Mouse (Mus musculus) T-helper 1 cell (primary cell): ENCODE results near the gene Cox8a.

Experiments
- in situ Hi-C: fragments of 300-600 bp; cut with MboI, MseI; formaldehyde crosslinking; loops from one replicate; pipeline ENCODE4 v1.15.1; 2025; ENCODE audit warnings: high pct_unique_total_duplicates

The Cox8a gene

GRCm38 (mm10) chr19:7217162-7217925, at the start of gene Cox8a:
Gene Cox8a, minus strand, starts transcription at chr19:7217616.
- in situ Hi-C loops, result no loop called here

- in situ Hi-C loops, result no loop called here
Observed at GRCm38 (mm10) chr19:7266421-7266831, 49.0 kb upstream of the Cox8a start.

- in situ Hi-C loops, result no loop called here
Observed at GRCm38 (mm10) chr19:7265478-7266191, 48.2 kb upstream of the Cox8a start.

GRCm38 (mm10) chr19:7264766-7265331, 47.4 kb upstream of the Cox8a start:
- in situ Hi-C loops, result no loop called here

- in situ Hi-C loops, result no loop called here
Observed at GRCm38 (mm10) chr19:7264088-7264765, 46.8 kb upstream of the Cox8a start.

- in situ Hi-C loops, result no loop called here
Observed at GRCm38 (mm10) chr19:7262592-7262991, 45.2 kb upstream of the Cox8a start.

- in situ Hi-C loops, result no loop called here
Observed at GRCm38 (mm10) chr19:7261964-7262363, 44.5 kb upstream of the Cox8a start.

- in situ Hi-C loops, result no loop called here
Observed at GRCm38 (mm10) chr19:7261476-7261875, 44.1 kb upstream of the Cox8a start.

GRCm38 (mm10) chr19:7257881-7258280, 40.5 kb upstream of the Cox8a start:
- in situ Hi-C loops, result loop anchor here (10.0 kb wide), 1 partner anchor 1277 kb away; no protein-coding TSS in a partner anchor

GRCm38 (mm10) chr19:7246021-7246420, 28.6 kb upstream of the Cox8a start:
- in situ Hi-C loops, result no loop called here

- in situ Hi-C loops, result no loop called here
Observed at GRCm38 (mm10) chr19:7240782-7241690, 23.6 kb upstream of the Cox8a start, which contains the start of gene Naa40. Gene Naa40, minus strand, starts transcription at chr19:7241183.

GRCm38 (mm10) chr19:7240291-7240690, 22.9 kb upstream of the Cox8a start:
- in situ Hi-C loops, result no loop called here

- in situ Hi-C loops, result no loop called here
Observed at GRCm38 (mm10) chr19:7239574-7239973, 22.2 kb upstream of the Cox8a start.

- in situ Hi-C loops, result no loop called here
Observed at GRCm38 (mm10) chr19:7236742-7237141, 19.3 kb upstream of the Cox8a start.

- in situ Hi-C loops, result no loop called here
Observed at GRCm38 (mm10) chr19:7236011-7236410, 18.6 kb upstream of the Cox8a start.

GRCm38 (mm10) chr19:7235461-7235860, 18.0 kb upstream of the Cox8a start:
- in situ Hi-C loops, result no loop called here

GRCm38 (mm10) chr19:7234537-7235221, 17.3 kb upstream of the Cox8a start:
- in situ Hi-C loops, result no loop called here

- in situ Hi-C loops, result loop anchor here (10.0 kb wide), 1 partner anchor 1688 kb away; no protein-coding TSS in a partner anchor
Observed at GRCm38 (mm10) chr19:7226511-7226914, 9.1 kb upstream of the Cox8a start.

GRCm38 (mm10) chr19:7225096-7225690, 7.8 kb upstream of the Cox8a start:
- in situ Hi-C loops, result loop anchor here (10.0 kb wide), 1 partner anchor 1690 kb away; no protein-coding TSS in a partner anchor

- in situ Hi-C loops, result loop anchor here (10.0 kb wide), 1 partner anchor 1691 kb away; no protein-coding TSS in a partner anchor
Observed at GRCm38 (mm10) chr19:7224253-7224652, 6.8 kb upstream of the Cox8a start.
